Mouse (Mus musculus) myocyte (in vitro differentiated cells): ENCODE results near the gene Ism1. TPM values are rescaled to one million over a fixed set of nuclear protein-coding genes. Genes with fewer than 3 reads are reported as not detected.

Experiments
- H3K27me3 ChIP-seq: one replicate; pipeline ENCODE4 v1.6.1; 2011; ENCODE audit not compliant: control insufficient read depth, insufficient read depth, insufficient read length
- H3K36me3 ChIP-seq: one replicate; pipeline ENCODE4 v1.6.1; 2011; ENCODE audit not compliant: control insufficient read depth, insufficient read depth
- H3K4me2 ChIP-seq: one replicate; pipeline ENCODE4 v1.6.1; 2011; ENCODE audit warnings: low read depth, control low read depth
- H3K4me3 ChIP-seq: one replicate; pipeline ENCODE4 v1.5.1; 2011; ENCODE audit warnings: mild to moderate bottlenecking, control low read depth, moderate library complexity
- H3K79me2 ChIP-seq: one replicate; pipeline ENCODE4 v1.6.1; 2011; ENCODE audit not compliant: control insufficient read depth, insufficient read depth
- H3ac ChIP-seq: one replicate; pipeline ENCODE4 v1.6.1; 2011; ENCODE audit not compliant: control insufficient read depth, insufficient read length
- CEBPB ChIP-seq: IDR thresholded peaks from 2 replicates; pipeline ENCODE4 v1.6.1; 2011; ENCODE audit warnings: mild to moderate bottlenecking, moderate library complexity; ENCODE audit not compliant: poor library complexity, insufficient read depth, severe bottlenecking
- E2F4 ChIP-seq: IDR thresholded peaks from one replicate; pipeline ENCODE4 v1.6.1; 2011; ENCODE audit warnings: mild to moderate bottlenecking, control low read depth, moderate library complexity; ENCODE audit not compliant: insufficient read depth
- MAX ChIP-seq: IDR thresholded peaks from one replicate; pipeline ENCODE4 v1.6.1; 2011; ENCODE audit warnings: low read depth, mild to moderate bottlenecking, control low read depth
- MYOD1 ChIP-seq, 3 experiments: IDR thresholded peaks; one replicate each; pipeline ENCODE4 v1.6.1; 2011; ENCODE audit warnings: control low read depth in 2 of 3, low read depth in 2 of 3, mild to moderate bottlenecking in 2 of 3, moderate library complexity in 1 of 3; ENCODE audit not compliant: insufficient read length in 2 of 3, control insufficient read depth in 1 of 3
- MYOG ChIP-seq, 3 experiments: IDR thresholded peaks; one replicate each; pipeline ENCODE4 v1.6.1; 2011; ENCODE audit warnings: control low read depth in 2 of 3, low read depth in 2 of 3, mild to moderate bottlenecking in 2 of 3; ENCODE audit not compliant: insufficient read length in 2 of 3, control insufficient read depth in 1 of 3, insufficient read depth in 1 of 3
- POLR2A ChIP-seq: IDR thresholded peaks from one replicate; pipeline ENCODE4 v1.6.1; 2011; ENCODE audit warnings: low read depth, mild to moderate bottlenecking, control low read depth, moderate library complexity; ENCODE audit not compliant: insufficient read length
- POLR2AphosphoS2 ChIP-seq: IDR thresholded peaks from one replicate; pipeline ENCODE4 v1.6.1; 2011; ENCODE audit warnings: low read depth, control low read depth; ENCODE audit not compliant: insufficient read length
- REST ChIP-seq: IDR thresholded peaks from one replicate; pipeline ENCODE4 v1.6.1; 2011; ENCODE audit warnings: mild to moderate bottlenecking, control low read depth, moderate library complexity; ENCODE audit not compliant: insufficient read depth, insufficient read length
- SRF ChIP-seq: IDR thresholded peaks from one replicate; pipeline ENCODE4 v1.6.1; 2011; ENCODE audit warnings: low read depth; ENCODE audit not compliant: control insufficient read depth, insufficient read length
- TCF12 ChIP-seq: IDR thresholded peaks from one replicate; pipeline ENCODE4 v1.6.1; 2011; ENCODE audit warnings: mild to moderate bottlenecking, control low read depth; ENCODE audit not compliant: poor library complexity, insufficient read depth, severe bottlenecking
- TCF3 ChIP-seq: IDR thresholded peaks from one replicate; pipeline ENCODE4 v1.6.1; 2011; ENCODE audit warnings: low read depth, control low read depth; ENCODE audit not compliant: insufficient read length
- USF1 ChIP-seq: IDR thresholded peaks from one replicate; pipeline ENCODE4 v1.6.1; 2011; ENCODE audit warnings: low read depth, mild to moderate bottlenecking, control low read depth, moderate library complexity
- polyA plus RNA-seq: library from polyadenylated mRNA; unstranded; fragments of >200 nt; fragmentation: generic; extraction: Trizol; gene quantifications from one replicate; pipeline ENCODE4 v1.2.1, GENCODE M21; 2012; ENCODE audit warnings: missing spikeins

Ism1 gene
- polyA plus RNA-seq, 1 experiment = not detected

DNA sequence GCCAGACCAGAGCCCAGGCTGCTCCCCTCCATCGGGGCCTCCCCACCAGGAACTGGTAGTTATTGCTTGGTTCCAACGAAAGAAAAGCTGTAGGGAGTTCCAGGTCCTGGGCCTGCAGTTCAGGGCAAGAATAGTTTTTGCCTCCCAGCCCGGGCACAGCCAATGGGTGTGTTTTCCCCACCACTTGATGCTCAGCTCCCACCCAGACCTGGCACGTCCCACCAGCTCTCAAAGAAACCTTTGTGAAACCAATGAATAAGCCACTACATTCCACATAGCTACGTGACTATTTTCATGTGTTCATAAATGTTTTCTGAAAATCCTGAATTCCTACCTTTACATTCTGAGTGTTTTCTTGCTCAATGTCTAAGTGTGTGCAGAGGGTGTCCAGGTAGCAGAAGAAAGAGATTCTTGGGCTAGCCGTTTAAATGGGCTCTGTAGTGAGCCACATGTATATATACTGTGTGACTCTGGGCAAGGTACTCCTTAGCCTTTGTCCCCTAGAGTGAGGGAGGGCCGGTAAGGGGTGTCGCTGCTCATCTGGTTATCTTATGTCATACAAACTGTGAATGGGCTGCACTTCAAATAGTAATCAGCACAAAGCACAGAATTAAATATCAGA lies 97.1 kb downstream of the Ism1 start:
- H3K4me2 ChIP-seq = no peak overlapping the region
- H3K27me3 ChIP-seq = no peaks in the 10 kb centered on the region
- no peak overlapping the region for H3K4me3 ChIP-seq
- H3K36me3 ChIP-seq = no peaks in the 10 kb centered on the region
- no peak for TF ChIP-seq REST
- no peak for TF ChIP-seq POLR2A
- no peak for TF ChIP-seq SRF
- no peak for TF ChIP-seq MYOD1 (IDR thresholded peaks at IDR 0.05; ENCODE audit: control insufficient read depth in 1 of 3, insufficient read length in 2 of 3, low read depth in 2 of 3)
- TF ChIP-seq E2F4 = no peak
- no peak for TF ChIP-seq MAX
- TF ChIP-seq CEBPB = no peak
- no peak for TF ChIP-seq TCF12
- TF ChIP-seq POLR2AphosphoS2 = no peak
- TF ChIP-seq TCF3 = no peak
- no peak for TF ChIP-seq USF1
- no peak for TF ChIP-seq MYOG (IDR thresholded peaks at IDR 0.05; ENCODE audit: control insufficient read depth in 1 of 3, insufficient read depth in 1 of 3, insufficient read length in 2 of 3, low read depth in 2 of 3)
- no peaks in the 10 kb centered on the region for H3K79me2 ChIP-seq
- H3ac ChIP-seq = no peak overlapping the region

DNA sequence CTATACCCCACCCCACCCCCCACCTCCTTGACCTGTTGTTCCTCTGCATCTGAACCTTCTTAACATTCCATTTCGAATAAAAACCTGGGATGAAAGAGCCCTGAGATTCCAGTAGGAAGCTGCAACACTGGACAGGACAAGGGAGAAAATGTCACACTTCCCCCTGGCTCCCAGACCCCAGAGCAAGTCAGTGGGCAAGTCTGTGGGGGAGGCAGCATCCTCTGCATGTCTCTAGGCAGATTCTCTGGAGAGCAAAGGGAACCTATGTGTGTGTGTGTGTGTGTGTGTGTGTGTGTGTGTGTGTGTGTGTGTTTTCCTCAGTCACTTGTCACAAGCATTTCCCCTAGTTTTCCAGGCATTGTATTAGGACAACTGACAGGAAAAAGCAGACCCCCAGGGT lies 98.7 kb downstream of the Ism1 start:
- no peaks in the 10 kb centered on the region for H3K27me3 ChIP-seq
- H3K36me3 ChIP-seq = no peaks in the 10 kb centered on the region
- no peak overlapping the region for H3K4me2 ChIP-seq
- TF ChIP-seq REST = no peak
- no peak for TF ChIP-seq E2F4
- TF ChIP-seq POLR2AphosphoS2 = no peak
- TF ChIP-seq MAX = no peak
- TF ChIP-seq TCF12 = no peak
- no peak for TF ChIP-seq SRF
- no peak for TF ChIP-seq POLR2A
- no peak for TF ChIP-seq MYOD1 (IDR thresholded peaks at IDR 0.05; ENCODE audit: control insufficient read depth in 1 of 3, insufficient read length in 2 of 3, low read depth in 2 of 3)
- TF ChIP-seq MYOG (IDR thresholded peaks at IDR 0.05; ENCODE audit: control insufficient read depth in 1 of 3, insufficient read depth in 1 of 3, insufficient read length in 2 of 3, low read depth in 2 of 3) = no peak
- no peak for TF ChIP-seq CEBPB
- TF ChIP-seq TCF3 = no peak
- TF ChIP-seq USF1 = no peak
- no peaks in the 10 kb centered on the region for H3K79me2 ChIP-seq
- H3K4me3 ChIP-seq = no peak overlapping the region
- no peak overlapping the region for H3ac ChIP-seq

DNA sequence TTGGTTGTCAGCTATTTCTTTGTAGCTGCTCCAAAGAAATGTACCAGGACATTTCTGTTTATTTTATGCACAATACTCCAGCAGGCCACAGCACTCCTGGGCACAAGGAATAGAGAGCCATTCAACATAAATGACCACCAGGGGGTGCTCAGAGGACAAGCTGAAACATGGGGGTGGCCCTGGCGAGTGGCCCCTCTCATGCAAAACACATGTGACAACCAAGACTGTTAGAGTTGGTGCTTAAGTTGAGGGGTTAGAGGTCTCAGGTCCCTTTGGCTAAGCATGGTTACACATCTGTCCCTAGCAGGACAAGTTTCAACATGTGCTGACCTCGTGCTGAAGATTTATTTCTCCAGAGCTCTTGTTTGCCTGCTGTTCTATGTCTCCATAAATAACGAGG lies 100.3 kb downstream of the Ism1 start:
- no peak overlapping the region for H3ac ChIP-seq
- H3K4me3 ChIP-seq = no peak overlapping the region
- H3K79me2 ChIP-seq = no peaks in the 10 kb centered on the region
- H3K36me3 ChIP-seq = no peaks in the 10 kb centered on the region
- no peak overlapping the region for H3K4me2 ChIP-seq
- TF ChIP-seq POLR2A (no peak), CEBPB (no peak), POLR2AphosphoS2 (no peak), TCF12 (no peak), MYOG (IDR thresholded peaks at IDR 0.05; ENCODE audit: control insufficient read depth in 1 of 3, insufficient read depth in 1 of 3, insufficient read length in 2 of 3, low read depth in 2 of 3) (no peak), MAX (no peak), E2F4 (no peak), USF1 (no peak)
- no peaks in the 10 kb centered on the region for H3K27me3 ChIP-seq

DNA sequence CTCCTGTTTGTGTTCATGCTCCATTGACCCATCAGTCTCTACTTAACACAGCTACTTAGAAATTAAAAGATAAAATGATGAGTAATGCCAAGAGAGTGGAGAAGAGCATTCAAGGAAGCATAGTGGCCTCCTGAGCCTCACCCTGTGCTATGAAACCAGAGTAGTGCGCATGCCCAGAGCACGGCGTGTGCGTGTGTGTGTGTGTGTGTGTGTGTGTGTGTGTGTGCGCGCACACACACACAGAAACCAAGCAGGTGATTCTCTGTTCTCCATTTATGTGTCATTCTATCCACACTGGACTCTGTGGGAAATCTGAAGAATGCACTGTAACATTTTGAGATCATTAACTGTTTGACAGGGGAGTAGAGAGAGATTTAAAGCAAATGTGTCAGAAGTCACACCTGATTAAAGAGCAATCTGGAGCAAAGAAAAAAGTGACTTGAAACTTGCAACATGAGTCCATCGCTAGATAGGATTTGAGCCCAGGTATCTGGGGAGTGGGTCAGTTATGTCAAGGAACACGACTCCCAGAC lies 105.4 kb downstream of the Ism1 start:
- no peaks in the 10 kb centered on the region for H3K79me2 ChIP-seq
- H3K27me3 ChIP-seq = no peaks in the 10 kb centered on the region
- TF ChIP-seq USF1 (no peak), REST (no peak), TCF12 (no peak), POLR2A (no peak), TCF3 (no peak), CEBPB (no peak), MYOG (IDR thresholded peaks at IDR 0.05; ENCODE audit: control insufficient read depth in 1 of 3, insufficient read depth in 1 of 3, insufficient read length in 2 of 3, low read depth in 2 of 3) (no peak), SRF (no peak), MAX (no peak), E2F4 (no peak), POLR2AphosphoS2 (no peak), MYOD1 (IDR thresholded peaks at IDR 0.05; ENCODE audit: control insufficient read depth in 1 of 3, insufficient read length in 2 of 3, low read depth in 2 of 3) (no peak)
- H3K4me2 ChIP-seq = no peak overlapping the region
- H3ac ChIP-seq = no peak overlapping the region
- H3K36me3 ChIP-seq = no peaks in the 10 kb centered on the region
- no peak overlapping the region for H3K4me3 ChIP-seq
